Mouse (Mus musculus) kidney, postnatal 0 days (tissue): ENCODE results near the gene Erc2. TPM values are rescaled to one million over a fixed set of nuclear protein-coding genes. Genes with fewer than 3 reads are reported as not detected.

ENCODE experiments used
- ATAC-seq: fragments of 200-750 bp; cut with Nextera tagmentation; replicated peaks from 2 replicates; pipeline ENCODE4 v1.8.0; 2017; ENCODE audit warnings: low read depth, moderate number of reproducible peaks, moderate TSS enrichment, moderate library complexity; ENCODE audit not compliant: low FRiP score
- DNase-seq: peaks from one replicate; pipeline ENCODE4 v3.0.0-alpha.2; 2016; ENCODE audit warnings: low spot score
- H3K27ac ChIP-seq: fragments of 300-500 bp; sonication (generic); 2 replicates; pipeline ENCODE4 v1.5.1; 2014; ENCODE audit warnings: mild to moderate bottlenecking
- H3K27me3 ChIP-seq: fragments of 300-500 bp; sonication (generic); 2 replicates; pipeline ENCODE4 v1.6.1; 2014; ENCODE audit warnings: low read length, mixed read lengths; ENCODE audit not compliant: insufficient read depth
- H3K36me3 ChIP-seq: fragments of 300-500 bp; sonication (generic); 2 replicates; pipeline ENCODE4 v1.6.1; 2014; ENCODE audit warnings: low read length, mixed read lengths; ENCODE audit not compliant: insufficient read depth
- H3K4me1 ChIP-seq: fragments of 300-500 bp; sonication (generic); replicated peaks from 2 replicates; pipeline ENCODE4 v1.6.1; 2014; ENCODE audit warnings: antibody characterized with exemption, low read length, mixed read lengths; ENCODE audit not compliant: insufficient read depth
- H3K4me2 ChIP-seq: fragments of 300-500 bp; sonication (generic); 2 replicates; pipeline ENCODE4 v1.6.1; 2014; ENCODE audit warnings: mild to moderate bottlenecking, low read length, moderate library complexity, mixed read lengths
- H3K4me3 ChIP-seq: fragments of 300-500 bp; sonication (generic); replicated peaks from 2 replicates; pipeline ENCODE4 v1.5.1; 2014; ENCODE audit warnings: low read depth, low read length
- H3K9ac ChIP-seq: fragments of 300-500 bp; sonication (generic); 2 replicates; pipeline ENCODE4 v1.6.1; 2014; ENCODE audit warnings: low read depth, low read length
- H3K9me3 ChIP-seq: fragments of 300-500 bp; sonication (generic); replicated peaks from 2 replicates; pipeline ENCODE4 v1.6.1; 2016; ENCODE audit warnings: low read length, inconsistent platforms, mixed read lengths
- CTCF ChIP-seq: IDR thresholded peaks from 2 replicates; pipeline ENCODE4 v1.5.1; 2016; ENCODE audit warnings: antibody characterized with exemption, low read depth, mild to moderate bottlenecking, moderate library complexity
- WGBS: fragments of 180-500 bp; shearing (Covaris S2); extraction: QIAGEN DNeasy Blood & Tissue Kit; methylation state at CpG from one replicate; pipeline ENCODE4 v1.1.7; 2014; 5-methylcytosine and 5-hydroxymethylcytosine counted together
- polyA plus RNA-seq: library from polyadenylated mRNA; unstranded; fragments of >200 nt; fragmentation: Nextera tagmentation; extraction: Ambion mirVana; gene quantifications from 2 replicates; pipeline ENCODE4 v1.2.1, GENCODE M21; 2015

Erc2 gene
- polyA plus RNA-seq, 1 experiment from 2014 or later = 6.8 TPM

DNA sequence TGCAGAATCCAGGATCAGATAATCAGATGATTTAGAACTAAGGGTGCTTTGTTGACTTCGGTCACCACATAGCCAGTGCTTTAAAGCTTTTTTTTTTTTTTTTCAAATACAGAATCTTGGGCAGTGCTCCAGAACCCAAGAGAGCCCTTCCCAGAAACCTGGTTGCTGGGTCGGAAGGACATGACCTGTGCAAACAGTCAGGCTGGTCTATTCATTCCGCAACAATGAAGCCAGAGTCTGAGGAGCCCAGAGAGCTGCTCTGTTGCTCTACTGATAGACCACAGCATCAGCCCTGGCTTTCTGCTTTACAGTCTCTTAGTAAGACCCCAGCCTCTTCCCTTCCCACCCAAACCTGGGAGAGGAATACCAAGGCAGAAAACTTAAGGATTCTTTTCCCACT is 755.3 kb downstream of the Erc2 start:
- Histone ChIP-seq H3K9me3 (no peaks in the 10 kb centered on the region), H3K4me2 (no peak overlapping the region), H3K36me3 (no peaks in the 10 kb centered on the region), H3K4me3 (no peak overlapping the region), H3K9ac (no peak overlapping the region), H3K4me1 (no peaks in the 10 kb centered on the region), H3K27ac (no peak overlapping the region), H3K27me3 (no peaks in the 10 kb centered on the region)
- WGBS = 58% methylated on average over 3 of the region's 3 CpGs
- ATAC-seq (no peak), DNase-seq (no peak)
- TF ChIP-seq CTCF = no peak

DNA sequence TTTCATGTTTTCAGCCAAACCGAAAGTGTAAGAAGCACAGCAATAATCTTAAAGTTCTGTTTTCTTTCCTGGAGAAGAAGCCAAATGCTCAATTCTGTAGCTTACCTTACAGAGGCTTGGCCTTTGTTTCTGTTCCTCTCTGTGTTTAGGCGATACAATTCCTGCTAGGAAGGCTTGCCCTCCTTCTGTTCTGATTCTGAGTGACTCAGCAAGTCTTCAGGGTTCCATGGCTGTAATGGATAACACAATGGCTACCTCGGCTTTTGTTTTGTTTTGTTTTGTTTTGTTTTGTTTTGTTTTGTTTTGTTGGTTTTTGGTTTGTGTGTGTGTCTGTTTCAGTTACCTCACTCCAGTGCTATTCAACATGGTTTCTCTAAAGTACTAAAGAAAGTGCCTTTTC is 757.9 kb downstream of the Erc2 start:
- Histone ChIP-seq H3K27me3 (no peaks in the 10 kb centered on the region), H3K4me1 (no peaks in the 10 kb centered on the region), H3K36me3 (no peaks in the 10 kb centered on the region), H3K4me3 (no peak overlapping the region), H3K9ac (no peak overlapping the region), H3K9me3 (no peaks in the 10 kb centered on the region), H3K4me2 (no peak overlapping the region), H3K27ac (no peak overlapping the region)
- no peak for ATAC-seq
- WGBS = 75% methylated on average over 3 of the region's 3 CpGs
- TF ChIP-seq CTCF = no peak
- no peak for DNase-seq

DNA sequence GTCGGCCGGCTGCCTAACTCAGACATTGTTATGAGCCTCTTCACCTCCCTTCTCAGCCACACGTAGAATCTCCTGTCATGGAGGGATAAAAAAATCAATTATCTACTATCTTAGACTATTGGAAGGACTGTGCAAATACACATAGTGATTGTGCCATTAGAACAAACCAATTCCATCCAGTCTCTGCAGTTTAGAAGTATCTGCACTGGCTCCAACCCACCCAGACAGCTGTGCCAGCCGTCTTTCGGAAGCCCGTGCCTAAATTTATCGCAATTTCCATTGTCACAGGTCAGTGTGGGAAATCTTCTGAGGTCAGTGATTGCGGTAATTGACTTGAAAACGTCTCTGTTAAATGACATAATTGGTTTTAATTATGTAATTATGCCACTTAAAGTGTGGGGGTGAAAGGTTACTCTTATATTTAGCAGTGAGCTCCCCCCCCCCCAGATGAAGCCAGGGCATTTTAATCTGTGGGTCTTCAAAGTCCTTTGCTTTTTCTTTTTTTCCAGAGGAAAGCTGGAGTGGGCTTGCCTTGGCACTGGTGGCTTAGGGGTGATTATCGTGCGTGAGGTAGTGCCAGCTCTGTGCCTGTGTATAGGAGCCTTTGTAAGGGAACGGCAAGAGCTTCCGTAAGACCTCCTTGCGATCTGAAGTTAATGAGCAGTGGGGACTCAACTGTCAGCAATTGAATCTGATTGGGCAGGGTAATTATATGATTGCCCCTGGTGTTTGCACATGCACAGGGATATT is 759.7 kb downstream of the Erc2 start:
- no peak overlapping the region for H3K27ac ChIP-seq
- no peaks in the 10 kb centered on the region for H3K36me3 ChIP-seq
- no peaks in the 10 kb centered on the region for H3K27me3 ChIP-seq
- WGBS = 56% methylated on average over 14 of the region's 14 CpGs
- no peaks in the 10 kb centered on the region for H3K9me3 ChIP-seq
- ATAC-seq = no peak
- no peaks in the 10 kb centered on the region for H3K4me1 ChIP-seq
- no peak for DNase-seq
- H3K4me2 ChIP-seq = no peak overlapping the region
- no peak overlapping the region for H3K4me3 ChIP-seq
- TF ChIP-seq CTCF = no peak
- H3K9ac ChIP-seq = no peak overlapping the region

DNA sequence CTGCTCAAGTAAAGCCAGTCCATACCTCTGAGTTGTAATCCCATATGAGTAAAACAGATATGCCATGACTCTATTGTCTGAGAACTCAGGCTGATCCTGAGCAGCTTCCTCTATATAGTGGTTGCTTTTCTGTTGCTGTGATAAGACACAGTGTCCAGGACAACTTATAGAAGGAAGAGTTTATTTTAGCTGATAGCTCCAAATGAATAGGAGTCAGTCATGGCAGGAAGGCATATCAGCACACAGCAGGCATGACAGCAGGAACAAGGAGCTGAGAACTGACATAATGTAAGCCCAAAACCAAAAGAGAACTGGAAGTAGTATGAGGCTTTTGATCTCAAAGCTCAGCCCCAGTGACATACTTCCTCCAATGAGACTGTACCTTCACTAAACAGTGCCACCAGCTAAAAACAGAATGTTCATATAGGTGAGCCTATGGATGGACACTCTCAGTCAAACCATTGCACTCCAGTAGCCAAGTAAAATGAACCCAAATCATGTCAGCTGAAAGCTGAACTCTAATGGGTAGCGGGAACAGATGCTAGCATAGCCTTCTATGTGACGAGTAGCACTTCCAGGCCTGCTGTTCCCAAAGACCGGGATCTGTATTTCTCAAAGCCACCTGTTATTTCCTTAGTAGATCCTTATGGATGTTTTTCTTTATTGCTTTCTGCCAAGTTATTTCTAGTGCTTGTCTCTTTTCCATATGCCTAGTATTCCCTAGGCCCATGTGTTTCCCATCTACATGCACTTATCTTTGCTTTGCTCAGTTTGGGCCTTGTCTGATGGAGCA is 764.8 kb downstream of the Erc2 start:
- Histone ChIP-seq H3K27me3 (no peaks in the 10 kb centered on the region), H3K9me3 (no peaks in the 10 kb centered on the region), H3K4me3 (no peak overlapping the region), H3K27ac (no peak overlapping the region), H3K4me2 (no peak overlapping the region), H3K4me1 (no peaks in the 10 kb centered on the region), H3K36me3 (no peaks in the 10 kb centered on the region), H3K9ac (no peak overlapping the region)
- DNase-seq (no peak), ATAC-seq (no peak)
- no peak for TF ChIP-seq CTCF
- 91% methylated on average over 3 of the region's 3 CpGs for WGBS

- H3K27me3 ChIP-seq = no peaks in the 10 kb centered on the region
- DNase-seq = no peak
Measured at GRCm38 (mm10) chr14:28398915-28399314, 776.7 kb downstream of the Erc2 start.

DNA sequence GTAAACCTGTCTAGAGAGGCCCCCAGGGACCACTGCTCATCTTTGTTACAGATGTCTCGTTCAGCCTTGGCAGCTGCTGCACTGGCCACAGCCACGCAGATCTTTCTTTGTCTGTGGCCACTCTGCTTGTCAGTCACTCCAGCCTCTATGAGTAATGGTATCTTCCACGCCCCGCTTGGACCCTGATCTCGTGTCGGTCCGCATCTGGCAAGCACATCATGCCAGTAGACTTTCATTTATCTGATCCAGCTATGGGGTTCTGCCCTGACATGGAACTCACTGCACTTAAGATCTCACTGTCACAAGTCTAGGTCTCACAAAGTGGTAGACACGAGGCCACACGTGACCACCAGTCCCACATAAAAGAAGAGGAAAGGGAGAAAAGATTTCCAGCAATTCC is 777.7 kb downstream of the Erc2 start:
- TF ChIP-seq CTCF = no peak
- no peak for DNase-seq
- H3K9me3 ChIP-seq = no peaks in the 10 kb centered on the region
- H3K9ac ChIP-seq = no peak overlapping the region
- H3K4me3 ChIP-seq = no peak overlapping the region
- no peaks in the 10 kb centered on the region for H3K36me3 ChIP-seq
- H3K4me1 ChIP-seq = no peaks in the 10 kb centered on the region
- H3K4me2 ChIP-seq = no peak overlapping the region
- no peak for ATAC-seq
- no peak overlapping the region for H3K27ac ChIP-seq
- H3K27me3 ChIP-seq = no peaks in the 10 kb centered on the region
- 84% methylated on average over 9 of the region's 9 CpGs for WGBS

More at GRCm38 (mm10) chr14:28398915-28399314, 776.7 kb downstream of the Erc2 start:
- Histone ChIP-seq H3K9ac (no peak overlapping the region), H3K4me3 (no peak overlapping the region), H3K4me2 (no peak overlapping the region), H3K36me3 (no peaks in the 10 kb centered on the region), H3K4me1 (no peaks in the 10 kb centered on the region), H3K9me3 (no peaks in the 10 kb centered on the region), H3K27ac (no peak overlapping the region)
- TF ChIP-seq CTCF = no peak
- 77% methylated on average over 2 of the region's 2 CpGs for WGBS
- no peak for ATAC-seq
